Comparison of ENCODE assay signal across 8 mouse cellular contexts in the genomic region with DNA sequence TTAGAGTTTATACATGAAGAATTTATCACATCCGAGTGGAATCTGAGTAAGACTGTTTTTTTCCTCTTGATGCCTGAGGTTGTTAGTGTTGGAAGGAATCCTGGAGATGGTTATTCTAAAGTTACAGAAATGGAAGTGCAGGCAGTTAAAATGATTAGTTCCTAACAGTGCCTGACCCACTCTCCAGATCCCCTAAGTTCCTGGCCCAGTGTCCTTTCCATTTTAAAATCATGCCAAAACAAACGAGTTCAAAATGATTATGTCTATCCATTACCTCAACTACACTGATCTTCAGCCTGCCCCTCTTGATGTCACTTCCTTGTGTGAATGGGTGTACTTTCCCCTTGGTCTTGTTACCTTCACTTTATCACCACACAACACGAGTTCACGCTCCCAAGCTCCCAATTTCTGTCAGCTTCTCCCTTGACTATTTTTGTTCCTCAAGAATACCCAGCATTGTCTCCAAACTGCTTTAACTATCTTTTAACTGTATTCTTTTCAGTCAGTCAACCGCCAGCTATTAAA. TPM values are rescaled to one million over a fixed set of nuclear protein-coding genes. Genes with fewer than 3 reads are reported as not detected.
DNase-seq lines count a peak whose midpoint lies in the region; ATAC-seq lines count a peak whose summit lies in the region.
"Had no signal": no experiment of that assay in that cellular context is flagged by ENCODE, and none has a peak within 500 bp of the region (broad histone marks: within the 10 kb centered on the region; RNA-seq: fewer than 3 reads in every experiment).

No protein-coding gene starts in this region.

- no peaks in the 10 kb centered on the region for H3K9me3 ChIP-seq in heart, embryonic 13.5 days
- H3K9me3 ChIP-seq in limb, embryonic 15.5 days, result no peaks in the 10 kb centered on the region
- H3K9me3 ChIP-seq: liver, embryonic 15.5 days had no signal

- H3K36me3 ChIP-seq in heart, embryonic 13.5 days, result no peaks in the 10 kb centered on the region
- H3K36me3 ChIP-seq in limb, embryonic 15.5 days, result no peaks in the 10 kb centered on the region
- H3K36me3 ChIP-seq: liver, embryonic 15.5 days had no signal

- peaks cover 33% of the 10 kb centered on the region for H3K4me1 ChIP-seq in heart, embryonic 13.5 days
- peaks cover 7% of the 10 kb centered on the region; the same call in 1 of the 2 replicates for H3K4me1 ChIP-seq in limb, embryonic 15.5 days

- ATAC-seq in heart, embryonic 13.5 days (ENCODE audit: extremely low read depth, insufficient number of reproducible peaks, low FRiP score, low TSS enrichment), result no peak
- ATAC-seq in limb, embryonic 15.5 days (ENCODE audit: insufficient number of reproducible peaks, low FRiP score, low TSS enrichment, low read depth), result no peak
- no peak for ATAC-seq in erythroid progenitor cell, adult 5-6 weeks (replicated peaks; ENCODE audit: low FRiP score, poor library complexity, severe bottlenecking)

- DNase-seq in 3T3-L1 (ENCODE audit: low read depth, low spot score) (peak; percentile 48), MN1 (ENCODE audit: low spot score) (peak; percentile 24)
- no peak for DNase-seq in ovary, postnatal 10 days (ENCODE audit: low spot score)
- no peak for DNase-seq in urinary bladder, postnatal 4 days (ENCODE audit: low spot score in 2 of 2)

- H3K27me3 ChIP-seq in heart, embryonic 13.5 days (replicated peaks), result peaks cover 19% of the 10 kb centered on the region
- no peaks in the 10 kb centered on the region for H3K27me3 ChIP-seq in limb, embryonic 15.5 days

- H3K4me3 ChIP-seq in heart, embryonic 13.5 days, result peak overlapping the region; percentile 84
- peak overlapping the region; percentile 61 for H3K4me3 ChIP-seq in limb, embryonic 15.5 days

- no peak overlapping the region for H3K27ac ChIP-seq in heart, embryonic 13.5 days (replicated peaks)
- no peak overlapping the region for H3K27ac ChIP-seq in limb, embryonic 15.5 days
- H3K27ac ChIP-seq: liver, embryonic 15.5 days had no signal

- H3K4me2 ChIP-seq in heart, embryonic 13.5 days, result peak overlapping the region; percentile 86
- H3K4me2 ChIP-seq in limb, embryonic 15.5 days, result peak overlapping the region; percentile 80

- WGBS in heart, embryonic 13.5 days, result 37% methylated on average over 5 of the region's 5 CpGs
- 18% methylated on average over 5 of the region's 5 CpGs for WGBS in limb, embryonic 15.5 days

- peak overlapping the region; percentile 94 for H3K9ac ChIP-seq in heart, embryonic 13.5 days
- H3K9ac ChIP-seq in limb, embryonic 15.5 days, result 0 out of 2 replicates have a peak overlapping the region, but pooled peaks have one; percentile 92
- H3K9ac ChIP-seq: liver, embryonic 15.5 days had no signal

RNA-seq across cellular contexts. Expression of a gene that starts 1.7 kb away (rescaled TPM):
- polyA plus RNA-seq in heart, embryonic 13.5 days (2015; fragmentation: Nextera tagmentation; extraction: Ambion mirVana), result 10.0 TPM in 2 replicates
- 11.8 and 14.0 TPM in 2 replicates for polyA plus RNA-seq in limb, embryonic 15.5 days (2015; fragmentation: Nextera tagmentation; extraction: Ambion mirVana)
- 1.3 TPM in 1 of 2 replicates, not detected in the other for total RNA-seq in erythroid progenitor cell, adult 5-6 weeks (2015; ENCODE audit: low replicate concordance)
- 0.26 TPM in 1 of 2 replicates, not detected in the other for total RNA-seq in erythroid progenitor cell, adult 5-6 weeks (2017; ENCODE audit: low replicate concordance)

RNA-seq across cellular contexts. Expression of a gene that starts 59.5 kb away (rescaled TPM):
- 4.8 and 6.3 TPM in 2 replicates for polyA plus RNA-seq in heart, embryonic 13.5 days (2015; fragmentation: Nextera tagmentation; extraction: Ambion mirVana)
- 0.76 and 1.1 TPM in 2 replicates for polyA plus RNA-seq in limb, embryonic 15.5 days (2015; fragmentation: Nextera tagmentation; extraction: Ambion mirVana)
- total RNA-seq in erythroid progenitor cell, adult 5-6 weeks (2015; ENCODE audit: low replicate concordance), result not detected in 2 replicates
- total RNA-seq in erythroid progenitor cell, adult 5-6 weeks (2017; ENCODE audit: low replicate concordance), result not detected in 2 replicates

Comparison
In these comparisons a context has a peak if more than half of its experiments do, and no peak if none do; other contexts are left out.
1. DNase-seq: peak in 3T3-L1 (single experiment) and MN1 (single experiment); none in ovary, postnatal 10 days (single experiment) and urinary bladder, postnatal 4 days (0 of 2).